ENCODE assay signal across 17 mouse cellular contexts in genomic region chr11:98730727-98731126, GRCm38 (mm10). TPM values are rescaled to one million over a fixed set of nuclear protein-coding genes. Genes with fewer than 3 reads are reported as not detected.
DNase-seq lines count a peak whose midpoint lies in the region; ATAC-seq and TF ChIP-seq lines count a peak whose summit lies in the region.
"Had no signal": no experiment of that assay in that cellular context is flagged by ENCODE, and none has a peak within 500 bp of the region (broad histone marks: within the 10 kb centered on the region; RNA-seq: fewer than 3 reads in every experiment).

No protein-coding gene starts in this region.

- peak in 1 of 2 experiments; percentile 15 for DNase-seq in heart, adult 2 months
- DNase-seq in heart, postnatal 25 days (ENCODE audit: low spot score), result no peak
- no peak for DNase-seq in lung, embryonic 14.5 days
- DNase-seq in lung, postnatal 10 days, result no peak
- DNase-seq: kidney, postnatal 14 days; lung, adult 2 months; thymus, postnatal 25 days had no signal

- H3K4me1 ChIP-seq in heart, adult 2 months (ENCODE audit: control insufficient read depth, insufficient read depth, low read length), result no peaks in the 10 kb centered on the region; the same call in 1 of the 2 replicates
- H3K4me1 ChIP-seq in lung, embryonic 14.5 days (ENCODE audit: insufficient read depth), result peaks cover 7% of the 10 kb centered on the region; the same call in 1 of the 2 replicates
- peaks cover 3% of the 10 kb centered on the region; the same call in 1 of the 2 replicates for H3K4me1 ChIP-seq in cortical plate, adult 2 months (ENCODE audit: control insufficient read depth, insufficient read depth, low read length)
- H3K4me1 ChIP-seq in midbrain, embryonic 16.5 days (ENCODE audit: control insufficient read depth, insufficient read depth, low read length), result peaks cover 12% of the 10 kb centered on the region

- 0 out of 2 replicates have a peak overlapping the region, but pooled peaks have one; percentile 17 for H3K27ac ChIP-seq in heart, adult 2 months
- H3K27ac ChIP-seq in lung, embryonic 14.5 days (ENCODE audit: low read depth), result peak overlapping the region; percentile 3; the same call in 1 of the 2 replicates
- peak overlapping the region; percentile 10; the same call in 1 of the 2 replicates for H3K27ac ChIP-seq in cortical plate, adult 2 months (ENCODE audit: insufficient read depth, low read length)
- H3K27ac ChIP-seq in midbrain, embryonic 16.5 days (ENCODE audit: low read length), result 0 out of 2 replicates have a peak overlapping the region, but pooled peaks have one; percentile 53
- H3K27ac ChIP-seq: heart, embryonic 10.5 days; limb, embryonic 13.5 days had no signal

- H3K79me2 ChIP-seq in heart, adult 2 months (replicated peaks; ENCODE audit: control insufficient read depth, insufficient read depth, low read length), result no peaks in the 10 kb centered on the region

- H3K9ac ChIP-seq in heart, adult 2 months (ENCODE audit: low read depth, low read length), result no peak overlapping the region
- no peak overlapping the region for H3K9ac ChIP-seq in lung, embryonic 14.5 days
- no peak overlapping the region for H3K9ac ChIP-seq in midbrain, embryonic 16.5 days (ENCODE audit: low read depth, low read length)
- H3K9ac ChIP-seq: limb, embryonic 13.5 days had no signal

- H3K9me3 ChIP-seq in lung, embryonic 14.5 days (ENCODE audit: low read depth, low read length), result peaks cover 3% of the 10 kb centered on the region; the same call in 1 of the 2 replicates
- H3K9me3 ChIP-seq in midbrain, embryonic 16.5 days (replicated peaks; ENCODE audit: control insufficient read depth, low read length, poor library complexity, severe bottlenecking), result no peaks in the 10 kb centered on the region
- H3K9me3 ChIP-seq: heart, embryonic 10.5 days had no signal

- no peaks in the 10 kb centered on the region for H3K27me3 ChIP-seq in heart, adult 2 months (ENCODE audit: control insufficient read depth, insufficient read depth, low read length)
- no peaks in the 10 kb centered on the region for H3K27me3 ChIP-seq in lung, embryonic 14.5 days (ENCODE audit: insufficient read depth, low read length)
- H3K27me3 ChIP-seq in midbrain, embryonic 16.5 days (ENCODE audit: control insufficient read depth, insufficient read depth, low read depth, low read length), result no peaks in the 10 kb centered on the region
- H3K27me3 ChIP-seq: limb, embryonic 13.5 days; Patski had no signal

- intact Hi-C loops in heart, adult 2 months (cut with DNase I), result no loop called here
- intact Hi-C loops in heart, postnatal 25 days (cut with DNase I), result no loop called here

- no peak for TF ChIP-seq EP300 in heart, adult 2 months (IDR thresholded peaks at IDR 0.05; ENCODE audit: insufficient read depth, low read depth, low read length)

- no peak for TF ChIP-seq CTCF in heart, adult 2 months (IDR thresholded peaks at IDR 0.05)
- TF ChIP-seq CTCF in lung, embryonic 14.5 days (IDR thresholded peaks at IDR 0.05; ENCODE audit: low read depth), result no peak
- no peak for TF ChIP-seq CTCF in cortical plate, adult 2 months (IDR thresholded peaks at IDR 0.05; ENCODE audit: extremely low read depth, insufficient read depth, low read length)

- WGBS in heart, adult 2 months, result 34% methylated on average over 4 of the region's 4 CpGs
- 47% methylated on average over 4 of the region's 4 CpGs for WGBS in lung, embryonic 14.5 days
- 62% methylated on average over 4 of the region's 4 CpGs for WGBS in midbrain, embryonic 16.5 days

- no peak for TF ChIP-seq POLR2A in heart, adult 2 months (IDR thresholded peaks at IDR 0.05; ENCODE audit: insufficient read depth, low read depth, low read length)
- no peak for TF ChIP-seq POLR2A in cortical plate, adult 2 months (IDR thresholded peaks at IDR 0.05; ENCODE audit: extremely low read depth, insufficient read depth, low read length)

- H3K36me3 ChIP-seq in heart, adult 2 months (ENCODE audit: control insufficient read depth, insufficient read depth, low read length), result no peaks in the 10 kb centered on the region; the same call in 1 of the 2 replicates
- H3K36me3 ChIP-seq in lung, embryonic 14.5 days (ENCODE audit: insufficient read depth), result peaks cover 18% of the 10 kb centered on the region
- H3K36me3 ChIP-seq in midbrain, embryonic 16.5 days (ENCODE audit: control insufficient read depth, insufficient read depth, low read length), result peaks cover 2% of the 10 kb centered on the region; the same call in 1 of the 2 replicates

- ATAC-seq in lung, embryonic 14.5 days (ENCODE audit: insufficient read depth), result no peak
- no peak for ATAC-seq in midbrain, embryonic 16.5 days
- ATAC-seq in CD4-positive, CD25-positive, alpha-beta regulatory T cell, adult 4 months, result no peak
- ATAC-seq: Patski had no signal

- H3K4me3 ChIP-seq in heart, adult 2 months, result no peak overlapping the region
- no peak overlapping the region for H3K4me3 ChIP-seq in lung, embryonic 14.5 days (ENCODE audit: low read depth, low read length)
- H3K4me3 ChIP-seq in cortical plate, adult 2 months (ENCODE audit: insufficient read depth, low read length), result no peak overlapping the region
- H3K4me3 ChIP-seq in midbrain, embryonic 16.5 days (ENCODE audit: low read depth, low read length), result no peak overlapping the region
- H3K4me3 ChIP-seq: heart, embryonic 10.5 days; limb, embryonic 13.5 days had no signal

- H3K4me2 ChIP-seq in lung, embryonic 14.5 days, result 0 out of 2 replicates have a peak overlapping the region, but pooled peaks have one; percentile 25
- no peak overlapping the region for H3K4me2 ChIP-seq in midbrain, embryonic 16.5 days (ENCODE audit: low read length)
- H3K4me2 ChIP-seq: limb, embryonic 13.5 days had no signal

RNA-seq across cellular contexts. Expression of gene Med24, which starts 1.5 kb away (rescaled TPM):
- total RNA-seq in heart, adult 2 months (2021), result 10 to 100 TPM; 41.6 to 48.1 TPM
- polyA plus RNA-seq in heart, adult 2 months (2012; rRNA removed), result 54.5 and 65.2 TPM in 2 replicates
- total RNA-seq in heart, postnatal 25 days (2021), result 10 to 100 TPM; 45.2 to 48.8 TPM
- 53.0 and 53.5 TPM in 2 replicates for polyA plus RNA-seq in lung, embryonic 14.5 days (2014; fragmentation: Nextera tagmentation; extraction: Ambion mirVana)
- polyA plus RNA-seq in cortical plate, adult 2 months (2012; rRNA removed), result 127 and 144 TPM in 2 replicates
- polyA plus RNA-seq in midbrain, embryonic 16.5 days (2015; fragmentation: Nextera tagmentation; extraction: Ambion mirVana), result 75.1 and 77.5 TPM in 2 replicates
- 10 to 100 TPM; 27.0 to 37.5 TPM for polyA plus RNA-seq in CD4-positive, CD25-positive, alpha-beta regulatory T cell, adult 4 months (2017; shearing (Covaris generic))

RNA-seq across cellular contexts. Expression of gene Thra, which starts 9.7 kb away (rescaled TPM):
- 100 to 1,000 TPM; 103 to 105 TPM for total RNA-seq in heart, adult 2 months (2021)
- 89.4 and 104 TPM in 2 replicates for polyA plus RNA-seq in heart, adult 2 months (2012; rRNA removed)
- total RNA-seq in heart, postnatal 25 days (2021), result 100 to 1,000 TPM; 102 to 117 TPM
- 46.8 and 47.1 TPM in 2 replicates for polyA plus RNA-seq in lung, embryonic 14.5 days (2014; fragmentation: Nextera tagmentation; extraction: Ambion mirVana)
- 721 and 771 TPM in 2 replicates for polyA plus RNA-seq in cortical plate, adult 2 months (2012; rRNA removed)
- 139 and 149 TPM in 2 replicates for polyA plus RNA-seq in midbrain, embryonic 16.5 days (2015; fragmentation: Nextera tagmentation; extraction: Ambion mirVana)
- polyA plus RNA-seq in CD4-positive, CD25-positive, alpha-beta regulatory T cell, adult 4 months (2017; shearing (Covaris generic)), result 1 to 10 TPM; 4.8 to 5.7 TPM

RNA-seq across cellular contexts. Expression of gene Csf3, which starts 29.7 kb away (rescaled TPM):
- total RNA-seq in heart, adult 2 months (2021), result not detected
- not detected in 2 replicates for polyA plus RNA-seq in heart, adult 2 months (2012; rRNA removed)
- total RNA-seq in heart, postnatal 25 days (2021), result not detected
- not detected in 2 replicates for polyA plus RNA-seq in lung, embryonic 14.5 days (2014; fragmentation: Nextera tagmentation; extraction: Ambion mirVana)
- 0.08 TPM in 1 of 2 replicates, not detected in the other for polyA plus RNA-seq in cortical plate, adult 2 months (2012; rRNA removed)
- not detected in 2 replicates for polyA plus RNA-seq in midbrain, embryonic 16.5 days (2015; fragmentation: Nextera tagmentation; extraction: Ambion mirVana)
- polyA plus RNA-seq in CD4-positive, CD25-positive, alpha-beta regulatory T cell, adult 4 months (2017; shearing (Covaris generic)), result not detected
- total RNA-seq: layer of hippocampus, postnatal 36 days; monocyte, adult 5-6 weeks; neutrophil, adult 5-6 weeks had no signal
- polyA plus RNA-seq: embryonic facial prominence, embryonic 11.5 days; heart, embryonic 10.5 days; limb, embryonic 13.5 days; lung, adult 2 months had no signal

RNA-seq across cellular contexts. Expression of gene Nr1d1, which starts 44.4 kb away (rescaled TPM):
- total RNA-seq in heart, adult 2 months (2021), result 100 to 1,000 TPM in 1 of 2 experiments, 10 to 100 TPM in 1; 35.5 to 111 TPM
- 190 and 208 TPM in 2 replicates for polyA plus RNA-seq in heart, adult 2 months (2012; rRNA removed)
- 100 to 1,000 TPM in 1 of 2 experiments, 10 to 100 TPM in 1; 61.2 to 129 TPM for total RNA-seq in heart, postnatal 25 days (2021)
- polyA plus RNA-seq in lung, embryonic 14.5 days (2014; fragmentation: Nextera tagmentation; extraction: Ambion mirVana), result 1.4 and 1.7 TPM in 2 replicates
- polyA plus RNA-seq in cortical plate, adult 2 months (2012; rRNA removed), result 153 and 156 TPM in 2 replicates
- 3.5 and 5.2 TPM in 2 replicates for polyA plus RNA-seq in midbrain, embryonic 16.5 days (2015; fragmentation: Nextera tagmentation; extraction: Ambion mirVana)
- 10 to 100 TPM in 1 of 2 experiments, 1 to 10 TPM in 1; 4.9 to 12.3 TPM for polyA plus RNA-seq in CD4-positive, CD25-positive, alpha-beta regulatory T cell, adult 4 months (2017; shearing (Covaris generic))

RNA-seq across cellular contexts. Expression of gene Psmd3, which starts 48.4 kb away (rescaled TPM):
- total RNA-seq in heart, adult 2 months (2021), result 100 to 1,000 TPM in 1 of 2 experiments, 10 to 100 TPM in 1; 89.5 to 105 TPM
- 144 and 173 TPM in 2 replicates for polyA plus RNA-seq in heart, adult 2 months (2012; rRNA removed)
- total RNA-seq in heart, postnatal 25 days (2021), result 100 to 1,000 TPM in 1 of 2 experiments, 10 to 100 TPM in 1; 98.7 to 104 TPM
- 152 and 169 TPM in 2 replicates for polyA plus RNA-seq in lung, embryonic 14.5 days (2014; fragmentation: Nextera tagmentation; extraction: Ambion mirVana)
- 188 and 190 TPM in 2 replicates for polyA plus RNA-seq in cortical plate, adult 2 months (2012; rRNA removed)
- 175 and 182 TPM in 2 replicates for polyA plus RNA-seq in midbrain, embryonic 16.5 days (2015; fragmentation: Nextera tagmentation; extraction: Ambion mirVana)
- polyA plus RNA-seq in CD4-positive, CD25-positive, alpha-beta regulatory T cell, adult 4 months (2017; shearing (Covaris generic)), result 10 to 100 TPM; 13.8 to 17.5 TPM

Comparison
In these comparisons a context has a peak if more than half of its experiments do, and no peak if none do; other contexts are left out.
1. H3K27ac ChIP-seq: peak in every context shown above with its lines; median percentile 53 in midbrain, embryonic 16.5 days; 17 in heart, adult 2 months; 10 in cortical plate, adult 2 months; 3 in lung, embryonic 14.5 days.